Mouse (Mus musculus) MN1 (cell line): Measurements from ENCODE around the gene Mindy3.

Source experiments
- DNase-seq: peaks from one replicate; pipeline ENCODE4 v3.0.0-alpha.2; 2016; ENCODE audit warnings: low spot score

Mindy3 gene

DNA sequence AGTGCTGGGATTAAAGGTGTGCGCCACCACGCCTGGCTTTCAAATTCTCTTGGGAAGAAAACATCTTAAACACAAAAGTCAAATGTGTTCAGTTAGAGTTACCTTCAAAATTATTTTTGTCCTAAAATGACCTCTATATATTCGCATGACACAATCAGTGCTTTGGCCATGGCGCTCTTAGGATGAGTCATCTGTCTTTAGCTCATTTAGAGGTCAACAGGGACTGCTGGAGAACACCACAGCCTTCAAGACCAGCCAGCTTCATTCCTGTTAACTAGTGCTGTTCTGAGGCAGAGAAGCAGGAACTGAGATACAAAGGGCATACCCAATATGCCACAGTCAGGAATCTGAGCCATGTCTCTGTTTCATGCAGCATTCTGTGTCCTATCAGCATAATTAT is 47.9 kb downstream of the Mindy3 start:
- no peak for DNase-seq

DNA sequence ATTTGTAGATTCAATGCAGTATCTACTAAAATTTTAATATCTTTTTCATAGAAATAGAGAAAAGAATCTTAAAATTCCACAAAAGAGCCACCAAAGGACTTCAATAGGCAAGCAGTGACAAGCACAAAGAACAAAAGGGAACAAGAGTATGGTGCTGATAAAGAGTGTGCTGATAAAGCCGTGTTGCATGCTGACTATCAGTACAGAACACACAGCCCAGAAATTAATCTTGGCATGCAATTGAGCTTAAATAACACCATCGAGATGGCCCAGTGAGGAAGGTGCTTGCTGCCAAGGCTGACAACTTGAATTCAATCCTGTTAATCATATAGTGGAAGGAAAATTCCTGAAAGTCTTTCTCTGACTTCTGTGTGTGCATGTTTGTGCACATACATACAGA is 50.8 kb downstream of the Mindy3 start:
- no peak for DNase-seq

DNA sequence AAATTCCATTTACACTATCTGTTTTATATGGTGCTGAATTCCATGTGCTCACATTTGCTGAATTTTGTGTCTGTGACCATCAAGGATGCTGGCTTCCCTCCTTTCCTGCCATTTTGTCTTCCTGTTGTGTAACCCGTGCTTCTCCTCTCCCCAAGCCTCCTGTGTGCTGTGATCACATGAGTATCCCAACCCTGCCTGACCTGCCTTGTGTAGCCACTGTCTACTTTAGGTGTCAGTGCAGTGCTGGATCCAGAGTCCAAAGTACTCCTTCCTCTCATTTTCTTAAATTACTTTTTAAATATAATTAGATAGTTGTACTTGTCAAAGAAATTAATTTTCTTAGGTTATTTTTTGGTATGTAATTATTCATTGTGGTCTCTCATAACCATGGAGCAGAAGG is 51.3 kb downstream of the Mindy3 start:
- DNase-seq = no peak

- no peak for DNase-seq
Observed at GRCm38 (mm10) chr2:12361310-12361709, 58.0 kb downstream of the Mindy3 start.

DNA sequence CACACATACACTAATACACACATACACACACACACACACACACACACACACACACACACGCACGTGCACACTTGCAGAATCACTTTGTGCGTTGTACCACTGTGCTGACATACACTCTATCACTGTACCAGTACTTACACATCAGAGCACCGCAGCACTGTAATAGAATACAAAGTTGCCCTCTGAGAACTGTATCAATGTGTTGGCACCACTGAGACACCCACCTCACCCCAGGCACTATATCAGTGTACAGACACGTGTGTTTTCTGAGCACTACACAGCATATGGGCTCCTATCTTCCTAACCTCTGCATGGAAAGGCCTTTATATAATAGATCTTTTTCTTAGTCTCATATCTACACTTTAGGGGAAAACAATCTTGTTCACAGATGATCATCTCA is 64.4 kb downstream of the Mindy3 start:
- DNase-seq = no peak

DNA sequence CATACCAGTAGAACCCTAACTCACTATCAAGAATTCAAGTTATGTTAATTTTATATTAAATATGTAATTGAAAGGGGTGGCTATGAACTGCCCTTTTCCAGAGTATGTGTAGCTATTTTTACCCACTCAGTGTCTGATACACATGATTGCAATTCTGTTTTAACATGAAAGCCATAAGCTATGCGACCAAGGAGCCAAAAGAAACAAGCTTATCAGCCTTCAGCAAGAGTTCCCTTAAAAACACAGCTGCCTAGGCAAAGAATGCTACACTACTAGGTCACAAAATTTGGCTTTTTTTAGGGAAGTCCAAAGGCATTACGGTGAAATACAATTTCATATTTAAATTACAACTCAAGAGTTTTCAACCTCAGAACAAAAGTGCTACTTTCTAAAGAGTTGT is 70.4 kb downstream of the Mindy3 start:
- no peak for DNase-seq

GRCm38 (mm10) chr2:12331962-12332361 is 87.3 kb downstream of the Mindy3 start:
- DNase-seq = no peak

DNA sequence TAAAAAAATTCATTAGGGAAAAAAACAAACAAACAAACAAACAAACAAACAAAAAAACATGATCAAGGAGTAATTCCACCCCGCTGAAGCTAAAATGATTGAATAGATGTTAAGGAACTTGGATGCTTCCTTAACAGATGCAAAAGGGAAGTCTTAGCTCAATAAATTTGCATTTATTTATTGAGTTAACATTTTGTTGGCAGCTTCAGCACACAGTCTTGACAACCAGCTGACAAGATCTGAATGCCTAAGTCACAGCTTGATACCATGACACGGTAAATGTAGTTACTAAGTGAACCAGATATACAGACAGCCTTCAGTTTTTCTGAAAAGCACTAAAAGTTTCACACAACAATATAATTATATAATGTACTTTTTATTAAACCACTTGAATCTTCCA is 89.7 kb downstream of the Mindy3 start:
- no peak for DNase-seq

DNA sequence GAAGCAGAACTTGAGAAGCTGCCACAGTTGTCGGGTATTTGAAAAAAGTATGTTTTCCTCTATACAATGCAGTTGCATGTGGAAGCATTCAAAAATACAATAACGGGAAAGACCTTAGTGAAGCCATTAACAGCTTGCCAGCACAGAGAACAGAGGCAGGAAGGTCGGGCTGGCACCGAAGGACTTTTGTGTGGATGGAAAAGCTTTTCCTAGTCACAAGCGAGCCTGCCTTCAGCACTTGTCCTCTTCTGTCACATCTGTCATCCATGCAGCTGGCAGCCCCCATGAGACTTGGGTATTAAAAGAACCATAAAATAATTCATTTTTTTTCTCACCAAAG is 90.2 kb downstream of the Mindy3 start:
- no peak for DNase-seq

GRCm38 (mm10) chr2:12328355-12329067 is 90.8 kb downstream of the Mindy3 start:
- DNase-seq = no peak

GRCm38 (mm10) chr2:12327691-12328354 is 91.4 kb downstream of the Mindy3 start:
- DNase-seq = no peak

GRCm38 (mm10) chr2:12327216-12327615 is 92.1 kb downstream of the Mindy3 start:
- no peak for DNase-seq

GRCm38 (mm10) chr2:12325868-12326267 is 93.4 kb downstream of the Mindy3 start:
- DNase-seq = no peak

DNA sequence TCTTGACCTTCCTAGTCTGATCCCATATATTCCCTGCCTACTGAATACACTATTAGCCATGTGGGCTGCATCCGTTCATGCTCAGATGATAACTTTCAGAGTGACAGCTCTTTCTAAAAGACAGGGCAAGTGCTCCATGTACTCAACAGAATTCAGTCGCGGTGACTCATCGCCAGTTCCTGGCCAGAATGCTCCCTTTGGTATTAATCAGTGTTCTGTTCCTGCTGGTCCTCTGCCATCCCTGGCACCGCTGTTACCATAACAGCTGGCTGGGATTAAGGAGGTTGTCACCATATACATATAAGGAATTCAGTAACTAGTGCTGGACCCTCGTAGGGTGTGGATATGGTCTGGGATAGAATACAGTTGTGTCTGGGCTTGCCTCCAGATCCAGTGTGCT is 93.9 kb downstream of the Mindy3 start:
- peak; percentile 86 for DNase-seq

DNA sequence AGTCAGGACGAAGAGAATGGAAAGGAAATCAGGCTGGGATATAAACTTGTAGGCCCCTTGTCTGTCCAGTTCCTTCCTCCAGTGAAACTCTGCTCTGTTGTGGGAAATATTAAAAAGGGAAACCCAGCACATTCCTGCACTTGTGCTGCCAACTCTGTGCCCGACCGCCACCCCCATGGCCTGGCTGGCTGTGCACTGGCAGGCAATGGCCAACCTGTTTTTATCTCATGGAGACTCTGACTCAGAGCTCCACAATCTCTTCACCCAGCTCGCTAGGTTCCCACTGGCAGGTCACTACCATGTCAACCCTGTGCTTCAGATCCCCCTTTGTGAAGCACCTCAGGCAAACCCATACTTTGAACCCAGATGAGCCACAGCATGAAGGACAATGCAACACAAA is 98.4 kb downstream of the Mindy3 start:
- DNase-seq = no peak

DNA sequence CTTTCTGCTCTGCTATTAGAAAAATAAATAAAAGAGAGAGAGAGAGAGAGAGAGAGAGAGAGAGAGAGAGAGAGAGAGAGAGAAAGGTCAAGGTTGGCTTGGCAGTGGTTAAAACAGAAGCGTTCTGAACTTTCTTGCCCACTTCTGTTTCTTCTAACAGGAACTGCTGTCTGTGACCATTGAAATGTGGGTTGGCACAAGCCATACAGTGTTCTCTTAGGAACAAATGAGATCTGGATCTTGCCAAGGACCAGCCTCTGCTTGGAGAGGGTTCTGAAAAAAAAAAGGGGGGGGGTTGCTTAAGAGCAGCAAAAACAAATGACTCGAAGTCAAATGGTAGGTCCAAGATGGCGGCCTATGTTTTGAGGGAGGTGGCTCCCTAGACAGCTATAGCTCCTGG is 100.6 kb downstream of the Mindy3 start:
- DNase-seq = no peak

DNA sequence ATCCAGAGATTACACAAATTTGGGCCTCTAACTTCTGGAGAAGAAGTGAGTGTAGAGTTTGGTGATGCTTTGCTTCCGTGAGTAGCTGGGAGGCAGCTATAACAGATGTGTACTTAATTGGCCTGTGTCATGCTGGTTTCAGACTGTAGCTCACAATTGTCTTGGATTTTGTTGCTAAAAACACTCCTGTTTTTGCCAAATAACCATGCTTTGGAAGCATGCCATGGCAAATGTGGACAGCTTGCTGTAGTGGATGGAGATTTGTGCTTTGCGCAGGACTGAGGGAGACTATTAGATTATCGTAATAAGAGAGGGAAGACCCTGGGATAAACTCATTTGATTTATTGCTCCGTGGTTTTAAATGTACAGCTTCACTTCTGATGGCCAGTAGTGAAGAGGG is 101.2 kb downstream of the Mindy3 start:
- DNase-seq = peak; percentile 81

GRCm38 (mm10) chr2:12317343-12317742 is 101.9 kb downstream of the Mindy3 start:
- peak; percentile 63 for DNase-seq

- DNase-seq = peak; percentile 36
Observed at GRCm38 (mm10) chr2:12316361-12316760, 102.9 kb downstream of the Mindy3 start.

- DNase-seq = no peak
Observed at GRCm38 (mm10) chr2:12314028-12314427, 105.2 kb downstream of the Mindy3 start.

- DNase-seq = no peak
Observed at GRCm38 (mm10) chr2:12308466-12308865, 110.8 kb downstream of the Mindy3 start.

DNA sequence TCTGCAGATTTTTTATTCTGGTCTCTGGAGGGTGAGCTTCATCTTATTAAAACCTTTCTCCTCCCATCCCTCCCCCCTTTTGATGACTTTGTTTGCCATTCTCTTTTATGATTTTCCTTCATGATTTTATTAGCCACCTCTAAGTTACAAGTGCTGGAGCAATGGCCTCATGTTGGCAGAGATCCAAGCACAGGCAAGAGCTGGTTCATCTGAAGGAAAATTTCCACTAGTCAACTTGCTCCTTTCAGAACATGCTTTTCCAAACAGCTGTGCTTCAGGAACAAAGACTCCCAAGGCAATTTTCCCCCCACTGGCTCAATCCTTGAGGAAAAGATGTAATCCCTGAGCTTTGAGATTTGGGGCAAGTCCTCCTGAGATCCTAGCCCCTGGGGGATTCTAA is 112.0 kb downstream of the Mindy3 start:
- peak; percentile 46 for DNase-seq

DNA sequence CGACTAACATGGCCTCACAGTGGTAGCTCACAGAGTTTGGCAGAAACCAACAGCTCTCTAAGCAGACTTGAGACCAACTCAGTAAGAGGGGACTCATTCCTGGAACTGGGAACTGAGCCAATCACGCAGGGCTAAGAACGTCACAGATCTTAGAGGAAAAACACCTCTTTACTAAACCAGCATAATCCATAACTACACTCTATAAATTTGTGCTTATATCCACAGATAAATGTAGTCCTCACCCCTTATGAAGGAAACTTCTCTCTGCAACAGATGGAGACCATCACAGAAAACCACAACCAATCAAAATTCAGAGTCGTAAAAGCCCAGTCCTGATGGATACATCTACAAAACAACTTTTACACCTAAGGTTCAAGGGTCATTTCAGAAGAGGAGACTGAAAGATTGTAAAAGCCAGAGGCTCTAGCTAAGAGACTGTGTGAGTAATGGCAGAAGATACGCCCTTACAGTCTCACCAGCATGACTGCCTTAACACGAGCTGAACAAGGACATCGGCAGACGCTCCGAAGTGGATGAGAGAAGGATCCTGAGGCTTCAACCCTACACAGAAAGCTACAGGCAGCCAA is 114.1 kb downstream of the Mindy3 start:
- DNase-seq = no peak
